Mouse (Mus musculus) kidney, embryonic 14.5 days (tissue): ENCODE results near the gene Bbs1. TPM values are rescaled to one million over a fixed set of nuclear protein-coding genes. Genes with fewer than 3 reads are reported as not detected.
"Not testable (repeated sequence)": the region's sequence is repeated elsewhere in the genome, so short reads cannot be mapped to it uniquely, and the experiment has no call there.

Source experiments
- ATAC-seq: fragments of 200-750 bp; cut with Nextera tagmentation; 2 replicates; pipeline ENCODE4 v1.8.0; 2017; ENCODE audit warnings: moderate number of reproducible peaks, mild to moderate bottlenecking, moderate TSS enrichment, moderate library complexity; ENCODE audit not compliant: low FRiP score, low TSS enrichment
- H3K27ac ChIP-seq: fragments of 300-500 bp; sonication (generic); 2 replicates; pipeline ENCODE4 v1.5.1; 2014; ENCODE audit warnings: low read depth, mild to moderate bottlenecking, low read length, moderate library complexity, mixed read lengths
- H3K27me3 ChIP-seq: fragments of 300-500 bp; sonication (generic); 2 replicates; pipeline ENCODE4 v1.6.1; 2014; ENCODE audit warnings: mild to moderate bottlenecking, low read length; ENCODE audit not compliant: control insufficient read depth, insufficient read depth
- H3K36me3 ChIP-seq: fragments of 300-500 bp; sonication (generic); 2 replicates; pipeline ENCODE4 v1.6.1; 2014; ENCODE audit warnings: low read length, mixed read lengths; ENCODE audit not compliant: control insufficient read depth, insufficient read depth
- H3K4me1 ChIP-seq: fragments of 300-500 bp; sonication (generic); 2 replicates; pipeline ENCODE4 v1.6.1; 2014; ENCODE audit warnings: low read length, mixed read lengths; ENCODE audit not compliant: control insufficient read depth, insufficient read depth
- H3K4me2 ChIP-seq: fragments of 300-500 bp; sonication (generic); replicated peaks from 2 replicates; pipeline ENCODE4 v1.6.1; 2014; ENCODE audit warnings: low read depth, mild to moderate bottlenecking, low read length
- H3K4me3 ChIP-seq: fragments of 300-500 bp; sonication (generic); 2 replicates; pipeline ENCODE4 v1.5.1; 2014; ENCODE audit warnings: mild to moderate bottlenecking, low read length
- H3K9ac ChIP-seq: fragments of 300-500 bp; sonication (generic); 2 replicates; pipeline ENCODE4 v1.6.1; 2014; ENCODE audit warnings: low read depth, mild to moderate bottlenecking, low read length, moderate library complexity
- H3K9me3 ChIP-seq: fragments of 300-500 bp; sonication (generic); 2 replicates; pipeline ENCODE4 v1.6.1; 2016; ENCODE audit warnings: low read length; ENCODE audit not compliant: control insufficient read depth
- WGBS: fragments of 180-500 bp; shearing (Covaris S2); extraction: QIAGEN DNeasy Blood & Tissue Kit; methylation state at CpG from one replicate; pipeline ENCODE4 v1.1.7; 2014; 5-methylcytosine and 5-hydroxymethylcytosine counted together
- polyA plus RNA-seq: library from polyadenylated mRNA; unstranded; fragments of >200 nt; fragmentation: Nextera tagmentation; extraction: Ambion mirVana; gene quantifications from 2 replicates; pipeline ENCODE4 v1.2.1, GENCODE M21; 2014

Gene Bbs1
- polyA plus RNA-seq, result 6.3 and 6.8 TPM in 2 replicates

- H3K36me3 ChIP-seq, result peaks cover 38% of the 10 kb centered on the region
- 7% methylated on average over 31 of the region's 31 CpGs for WGBS
- peak within 1 kb of the TSS; percentile 48 for H3K9ac ChIP-seq
- H3K9me3 ChIP-seq, result no peaks in the 10 kb centered on the region
- ATAC-seq, result peak; percentile 59; the same call in 1 of the 2 replicates
- peaks cover 6% of the 10 kb centered on the region; the same call in 1 of the 2 replicates for H3K4me1 ChIP-seq
- H3K27me3 ChIP-seq, result no peaks in the 10 kb centered on the region
- H3K4me3 ChIP-seq, result peak within 1 kb of the TSS; percentile 56
- H3K27ac ChIP-seq, result no peak within 1 kb of the TSS
- peak within 1 kb of the TSS; percentile 53 for H3K4me2 ChIP-seq
These were observed at the start of gene Bbs1 for GRCm38 (mm10) chr19:4905979-4906794. Gene Bbs1 (minus strand): TSS chr19:4906628.

GRCm38 (mm10) chr19:4948641-4949040 lies 42.2 kb upstream of the Bbs1 start:
- 61% methylated on average over 9 of the region's 9 CpGs for WGBS
- H3K9ac ChIP-seq, H3K4me2 ChIP-seq, H3K4me3 ChIP-seq, H3K27me3 ChIP-seq, H3K27ac ChIP-seq, ATAC-seq, H3K9me3 ChIP-seq, H3K36me3 ChIP-seq, H3K4me1 ChIP-seq: not testable (repeated sequence)

DNA sequence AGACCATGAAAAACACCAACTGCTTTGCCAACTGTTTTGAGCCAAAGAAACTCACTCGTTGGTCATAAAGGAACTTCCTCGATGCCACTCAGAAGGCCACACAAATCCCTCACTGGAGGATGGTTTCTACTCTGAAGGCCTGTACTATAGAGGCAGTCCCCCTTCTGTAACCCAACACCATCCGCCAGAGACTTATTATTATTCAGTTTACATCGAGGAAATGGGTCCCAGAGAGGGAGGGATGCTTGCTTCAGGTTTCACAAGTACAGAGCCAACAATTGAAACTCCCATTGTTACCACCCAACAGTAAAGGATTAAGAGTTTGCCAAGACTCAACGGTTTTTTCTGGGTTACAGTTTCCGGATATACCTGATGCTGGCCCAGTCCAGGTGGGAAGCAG lies 39.1 kb upstream of the Bbs1 start:
- H3K4me3 ChIP-seq, result no peak overlapping the region
- H3K27me3 ChIP-seq, result peaks cover 7% of the 10 kb centered on the region
- no peak overlapping the region for H3K9ac ChIP-seq
- no peaks in the 10 kb centered on the region for H3K9me3 ChIP-seq
- no peak overlapping the region for H3K4me2 ChIP-seq
- 0 out of 2 replicates have a peak, but pooled peaks cover 7% of the 10 kb centered on the region for H3K4me1 ChIP-seq
- WGBS, result 35% methylated on average over 6 of the region's 6 CpGs
- no peak for ATAC-seq
- no peaks in the 10 kb centered on the region for H3K36me3 ChIP-seq
- no peak overlapping the region for H3K27ac ChIP-seq

DNA sequence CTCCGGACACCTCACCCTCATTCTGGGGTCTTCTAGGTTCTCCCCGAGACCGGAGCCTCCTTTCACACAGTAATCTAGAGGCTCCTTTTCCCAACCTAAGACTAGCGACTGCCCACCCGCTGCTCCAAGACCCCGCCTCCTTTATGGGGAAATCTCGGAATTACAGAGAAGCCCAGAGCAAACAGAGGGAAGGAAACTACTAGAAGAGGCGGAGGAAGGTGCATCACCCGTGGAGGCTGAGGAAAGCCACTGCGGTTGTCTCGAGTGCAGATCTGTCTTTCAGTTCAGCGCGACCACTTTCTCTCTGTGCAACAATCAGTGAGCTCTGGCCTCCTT lies 36.8 kb upstream of the Bbs1 start:
- Histone ChIP-seq H3K27ac (no peak overlapping the region), H3K9ac (peak overlapping the region; percentile 68; the same call in 1 of the 2 replicates), H3K27me3 (peaks cover 7% of the 10 kb centered on the region), H3K4me3 (peak overlapping the region; percentile 69), H3K4me2 (peak overlapping the region; percentile 99), H3K36me3 (no peaks in the 10 kb centered on the region), H3K4me1 (0 out of 2 replicates have a peak, but pooled peaks cover 7% of the 10 kb centered on the region), H3K9me3 (no peaks in the 10 kb centered on the region)
- ATAC-seq, result no peak; the same call in 1 of the 2 replicates
- 4% methylated on average over 13 of the region's 13 CpGs for WGBS

DNA sequence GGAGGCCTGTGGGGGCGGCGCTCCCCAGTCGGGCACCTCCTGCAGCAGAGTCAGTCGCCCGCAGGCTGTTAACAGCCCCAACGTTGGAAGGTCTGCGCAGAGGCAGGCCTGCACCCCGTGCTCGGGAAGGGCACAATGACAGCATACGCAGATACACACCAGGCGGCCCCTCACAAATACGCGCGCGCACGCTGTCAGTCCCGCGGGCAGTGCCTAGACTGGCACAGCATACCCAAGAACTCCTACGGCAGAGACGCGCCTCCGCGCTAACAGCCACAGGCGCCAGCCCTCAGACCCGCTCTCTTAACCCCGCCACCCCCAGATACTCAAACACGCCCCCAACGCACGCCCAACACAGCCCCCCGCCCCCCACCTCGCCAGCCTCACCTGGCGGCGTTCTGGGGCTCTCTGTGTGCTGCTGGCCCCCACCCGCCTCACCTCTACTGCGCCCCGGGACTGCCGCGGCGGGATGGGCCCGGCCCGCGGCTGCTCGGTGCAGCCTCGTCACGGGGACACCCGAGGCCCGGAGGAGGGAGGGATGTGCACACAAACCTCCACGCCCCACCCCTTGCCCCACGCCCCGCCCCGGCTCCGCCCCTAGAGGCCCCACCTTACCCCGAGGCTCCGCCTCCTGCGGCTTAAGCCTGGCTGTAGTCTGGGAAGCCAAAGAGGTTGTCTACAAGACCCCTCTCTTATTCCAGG lies 36.3 kb upstream of the Bbs1 start, which contains the start of gene Peli3:
Peli3 (minus strand) TSS at position 577 of the 702 bp plus-strand sequence.
- peak within 1 kb of the TSS; percentile 68 for H3K9ac ChIP-seq
- peak within 1 kb of the TSS; percentile 99 for H3K4me2 ChIP-seq
- under 1% methylated on average over 53 of the region's 55 CpGs for WGBS
- no peak within 1 kb of the TSS for H3K27ac ChIP-seq
- 0 out of 2 replicates have a peak, but pooled peaks cover 7% of the 10 kb centered on the region for H3K4me1 ChIP-seq
- peaks cover 7% of the 10 kb centered on the region for H3K27me3 ChIP-seq
- ATAC-seq, result peak; percentile 94
- H3K4me3 ChIP-seq, result peak within 1 kb of the TSS; percentile 69
- H3K36me3 ChIP-seq, result no peaks in the 10 kb centered on the region
- H3K9me3 ChIP-seq, result no peaks in the 10 kb centered on the region

- ATAC-seq, result no peak
- Histone ChIP-seq H3K36me3 (no peaks in the 10 kb centered on the region), H3K4me2 (no peak overlapping the region), H3K4me3 (no peak overlapping the region), H3K27me3 (peaks cover 7% of the 10 kb centered on the region), H3K27ac (no peak overlapping the region), H3K9ac (no peak overlapping the region), H3K4me1 (0 out of 2 replicates have a peak, but pooled peaks cover 4% of the 10 kb centered on the region), H3K9me3 (no peaks in the 10 kb centered on the region)
- WGBS, result 89% methylated on average over 17 of the region's 17 CpGs
These were observed 31.2 kb upstream of the Bbs1 start for GRCm38 (mm10) chr19:4937444-4938310.

DNA sequence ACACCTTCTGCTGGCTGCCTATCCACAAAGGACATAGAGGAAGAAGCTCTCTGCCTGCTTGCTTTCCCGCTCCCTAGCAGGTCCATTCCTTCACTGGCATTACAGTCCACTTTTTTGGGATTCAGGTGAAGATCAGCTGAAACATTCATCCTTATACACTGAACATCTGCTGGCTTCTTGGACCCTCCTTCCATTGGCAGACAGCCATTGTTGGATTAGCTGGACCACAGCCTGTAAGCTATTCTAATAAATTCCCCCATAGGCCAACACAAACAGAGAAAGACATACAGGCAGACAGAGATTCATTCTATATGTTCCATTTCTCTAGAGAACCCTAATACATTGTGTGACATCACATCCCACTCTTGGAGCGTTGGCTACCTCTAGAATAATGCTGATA lies 30.5 kb upstream of the Bbs1 start:
- 90% methylated on average over 2 of the region's 2 CpGs for WGBS
- Histone ChIP-seq H3K4me1 (no peaks in the 10 kb centered on the region), H3K4me2 (no peak overlapping the region), H3K36me3 (no peaks in the 10 kb centered on the region), H3K27ac (no peak overlapping the region), H3K27me3 (peaks cover 7% of the 10 kb centered on the region), H3K4me3 (no peak overlapping the region), H3K9ac (no peak overlapping the region), H3K9me3 (no peaks in the 10 kb centered on the region)
- ATAC-seq, result no peak

DNA sequence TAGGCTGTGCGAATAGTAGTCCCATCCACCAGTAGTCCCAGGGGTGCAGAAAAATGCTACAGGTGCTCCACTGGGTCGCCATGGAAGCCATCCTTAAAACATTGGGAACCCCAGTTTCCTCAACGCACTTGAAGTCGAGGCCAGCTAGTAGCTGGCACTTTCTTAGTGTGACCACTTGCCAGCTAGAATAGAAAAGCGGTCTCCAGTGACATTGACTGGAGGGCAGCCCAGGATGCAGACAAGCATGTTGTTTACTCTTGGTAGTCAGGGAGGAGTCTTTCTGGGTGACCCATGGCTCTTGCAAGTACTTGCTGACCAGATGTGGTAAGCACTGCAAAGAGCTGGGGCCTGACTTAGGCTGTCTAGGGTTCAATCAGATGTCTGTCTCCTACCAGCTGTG lies 22.4 kb upstream of the Bbs1 start:
- Histone ChIP-seq H3K4me1 (peaks cover 12% of the 10 kb centered on the region; the same call in 1 of the 2 replicates), H3K36me3 (peaks cover 11% of the 10 kb centered on the region; the same call in 1 of the 2 replicates), H3K9me3 (no peaks in the 10 kb centered on the region), H3K9ac (peak overlapping the region; percentile 65; the same call in 1 of the 2 replicates), H3K4me3 (peak overlapping the region; percentile 71), H3K27ac (peak overlapping the region; percentile 74; the same call in 1 of the 2 replicates), H3K27me3 (no peaks in the 10 kb centered on the region), H3K4me2 (peak overlapping the region; percentile 49)
- WGBS, result 62% methylated on average over 5 of the region's 5 CpGs
- ATAC-seq, result no peak
